Mouse (Mus musculus) limb, embryonic 11.5 days (tissue): ENCODE results near the gene Erbin. TPM values are rescaled to one million over a fixed set of nuclear protein-coding genes. Genes with fewer than 3 reads are reported as not detected.

ENCODE experiments used
- ATAC-seq: fragments of 200-750 bp; cut with Nextera tagmentation; 2 replicates; pipeline ENCODE4 v1.8.0; 2017; ENCODE audit warnings: low read depth; ENCODE audit not compliant: insufficient number of reproducible peaks, low FRiP score, low TSS enrichment
- DNase-seq: peaks from one replicate; pipeline ENCODE4 v3.0.0-alpha.2; 2015; ENCODE audit warnings: low spot score
- H3K27ac ChIP-seq: fragments of 300-500 bp; sonication (generic); replicated peaks from 2 replicates; pipeline ENCODE4 v1.5.1; 2014; ENCODE audit warnings: low read depth, mild to moderate bottlenecking, low read length
- H3K27me3 ChIP-seq: fragments of 300-500 bp; sonication (generic); 2 replicates; pipeline ENCODE4 v1.6.1; 2014; ENCODE audit warnings: mild to moderate bottlenecking, low read length, mixed read lengths; ENCODE audit not compliant: control insufficient read depth, insufficient read depth
- H3K36me3 ChIP-seq: fragments of 300-500 bp; sonication (generic); 2 replicates; pipeline ENCODE4 v1.6.1; 2014; ENCODE audit warnings: mild to moderate bottlenecking, low read length, moderate library complexity, mixed read lengths; ENCODE audit not compliant: control insufficient read depth, insufficient read depth
- H3K4me1 ChIP-seq: fragments of 300-500 bp; sonication (generic); 2 replicates; pipeline ENCODE4 v1.6.1; 2014; ENCODE audit warnings: low read length, mixed read lengths; ENCODE audit not compliant: control insufficient read depth, insufficient read depth
- H3K4me2 ChIP-seq: fragments of 300-500 bp; sonication (generic); 2 replicates; pipeline ENCODE4 v1.6.1; 2014; ENCODE audit warnings: low read depth, mild to moderate bottlenecking, moderate library complexity; ENCODE audit not compliant: severe bottlenecking
- H3K4me3 ChIP-seq: fragments of 300-500 bp; sonication (generic); 2 replicates; pipeline ENCODE4 v1.5.1; 2014; ENCODE audit warnings: low read depth, low read length
- H3K9ac ChIP-seq: fragments of 300-500 bp; sonication (generic); 2 replicates; pipeline ENCODE4 v1.6.1; 2014; ENCODE audit warnings: mild to moderate bottlenecking, low read length
- H3K9me3 ChIP-seq: fragments of 300-500 bp; sonication (generic); 2 replicates; pipeline ENCODE4 v1.6.1; 2016; ENCODE audit warnings: low read length; ENCODE audit not compliant: control insufficient read depth
- WGBS: fragments of 180-500 bp; shearing (Covaris S2); extraction: QIAGEN DNeasy Blood & Tissue Kit; methylation state at CpG from one replicate; pipeline ENCODE4 v1.1.7; 2014; 5-methylcytosine and 5-hydroxymethylcytosine counted together
- polyA plus RNA-seq: library from polyadenylated mRNA; unstranded; fragments of >200 nt; fragmentation: Nextera tagmentation; extraction: Ambion mirVana; gene quantifications from 2 replicates; pipeline ENCODE4 v1.2.1, GENCODE M21; 2014

Erbin gene
- polyA plus RNA-seq, 1 experiment from 2014 or later = 29.6 TPM

- DNase-seq (no peak), ATAC-seq (no peak)
- 72% methylated on average over 8 of the region's 8 CpGs for WGBS
- Histone ChIP-seq H3K9ac (no peak overlapping the region), H3K4me1 (peaks cover 7% of the 10 kb centered on the region), H3K27me3 (no peaks in the 10 kb centered on the region), H3K4me2 (no peak overlapping the region), H3K27ac (no peak overlapping the region), H3K36me3 (no peaks in the 10 kb centered on the region), H3K9me3 (no peaks in the 10 kb centered on the region), H3K4me3 (no peak overlapping the region)
Observed at GRCm38 (mm10) chr13:103777126-103777525, 143.2 kb downstream of the Erbin start.

GRCm38 (mm10) chr13:103774119-103774757, 146.1 kb downstream of the Erbin start, which contains the start of gene Srek1:
Srek1 (minus strand) TSS chr13:103774608.
- WGBS = under 1% methylated on average over 73 of the region's 81 CpGs
- Histone ChIP-seq H3K4me1 (peaks cover 7% of the 10 kb centered on the region), H3K27ac (peak within 1 kb of the TSS; percentile 94), H3K36me3 (no peaks in the 10 kb centered on the region), H3K27me3 (no peaks in the 10 kb centered on the region), H3K4me3 (peak within 1 kb of the TSS; percentile 73), H3K9ac (peak within 1 kb of the TSS; percentile 93), H3K4me2 (peak within 1 kb of the TSS; percentile 55), H3K9me3 (no peaks in the 10 kb centered on the region)
- peak; percentile 98 for DNase-seq
- peak; percentile 97 for ATAC-seq

GRCm38 (mm10) chr13:103773407-103774118, 146.8 kb downstream of the Erbin start:
- DNase-seq (no peak), ATAC-seq (peak; percentile 57; the same call in 1 of the 2 replicates)
- Histone ChIP-seq H3K4me2 (peak overlapping the region; percentile 55), H3K36me3 (no peaks in the 10 kb centered on the region), H3K9me3 (no peaks in the 10 kb centered on the region), H3K4me1 (peaks cover 7% of the 10 kb centered on the region), H3K4me3 (peak overlapping the region; percentile 73), H3K27ac (peak overlapping the region; percentile 94), H3K27me3 (no peaks in the 10 kb centered on the region), H3K9ac (peak overlapping the region; percentile 93)
- WGBS = 2% methylated on average over 36 of the region's 36 CpGs

- ATAC-seq = no peak
- WGBS = 59% methylated on average over 5 of the region's 5 CpGs
- H3K4me2 ChIP-seq = peak overlapping the region; percentile 55
Observed at GRCm38 (mm10) chr13:103772917-103773316, 147.4 kb downstream of the Erbin start.

GRCm38 (mm10) chr13:103770821-103771220, 149.5 kb downstream of the Erbin start:
- ATAC-seq (no peak), DNase-seq (no peak)
- H3K9me3 ChIP-seq = no peaks in the 10 kb centered on the region
- no peak overlapping the region for H3K9ac ChIP-seq
- H3K4me2 ChIP-seq = no peak overlapping the region
- peaks cover 7% of the 10 kb centered on the region for H3K4me1 ChIP-seq
- no peaks in the 10 kb centered on the region for H3K27me3 ChIP-seq
- no peak overlapping the region for H3K4me3 ChIP-seq
- no peak overlapping the region for H3K27ac ChIP-seq
- no peaks in the 10 kb centered on the region; the same call in 1 of the 2 replicates for H3K36me3 ChIP-seq

More at GRCm38 (mm10) chr13:103772917-103773316, 147.4 kb downstream of the Erbin start:
- Histone ChIP-seq H3K4me1 (peaks cover 7% of the 10 kb centered on the region), H3K27ac (no peak overlapping the region), H3K4me3 (peak overlapping the region; percentile 73), H3K9ac (no peak overlapping the region), H3K9me3 (no peaks in the 10 kb centered on the region), H3K27me3 (no peaks in the 10 kb centered on the region), H3K36me3 (no peaks in the 10 kb centered on the region)
- no peak for DNase-seq

Other genes starting within 250 kb of the Erbin start
- gene Srek1, start 145.9 kb downstream of the Erbin start, polyA plus RNA-seq = 115 and 117 TPM in 2 replicates
- 21.0 and 22.7 TPM in 2 replicates for gene Nln, start 189.1 kb upstream of the Erbin start, polyA plus RNA-seq
- 9.1 and 9.4 TPM in 2 replicates for gene Sgtb, start 189.2 kb upstream of the Erbin start, polyA plus RNA-seq